Mouse (Mus musculus) lung, postnatal 0 days (tissue): ENCODE data around the gene Phldb2. TPM values are rescaled to one million over a fixed set of nuclear protein-coding genes. Genes with fewer than 3 reads are reported as not detected.

Experiments used
- ATAC-seq: fragments of 200-750 bp; cut with Nextera tagmentation; 2 replicates; pipeline ENCODE4 v1.8.0; 2017; ENCODE audit warnings: moderate library complexity
- DNase-seq: peaks from one replicate; pipeline ENCODE4 v3.0.0-alpha.2; 2016; ENCODE audit warnings: low spot score
- H3K27ac ChIP-seq: fragments of 300-500 bp; sonication (generic); 2 replicates; pipeline ENCODE4 v1.5.1; 2014; ENCODE audit warnings: antibody characterized with exemption, mild to moderate bottlenecking, low read length, mixed read lengths
- H3K27me3 ChIP-seq: fragments of 300-500 bp; sonication (generic); replicated peaks from 2 replicates; pipeline ENCODE4 v1.6.1; 2014; ENCODE audit warnings: low read length, mixed read lengths; ENCODE audit not compliant: insufficient read depth
- H3K36me3 ChIP-seq: fragments of 300-500 bp; sonication (generic); 2 replicates; pipeline ENCODE4 v1.6.1; 2014; ENCODE audit warnings: low read length, mixed read lengths; ENCODE audit not compliant: insufficient read depth
- H3K4me1 ChIP-seq: fragments of 300-500 bp; sonication (generic); 2 replicates; pipeline ENCODE4 v1.6.1; 2014; ENCODE audit warnings: antibody characterized with exemption, low read depth, low read length, mixed read lengths; ENCODE audit not compliant: insufficient read depth
- H3K4me2 ChIP-seq: fragments of 300-500 bp; sonication (generic); replicated peaks from 2 replicates; pipeline ENCODE4 v1.6.1; 2014; ENCODE audit warnings: low read depth, mild to moderate bottlenecking, low read length, moderate library complexity, mixed read lengths
- H3K4me3 ChIP-seq: fragments of 300-500 bp; sonication (generic); 2 replicates; pipeline ENCODE4 v1.5.1; 2014; ENCODE audit warnings: low read depth, low read length
- H3K9ac ChIP-seq: fragments of 300-500 bp; sonication (generic); replicated peaks from 2 replicates; pipeline ENCODE4 v1.6.1; 2014; ENCODE audit warnings: low read depth, mild to moderate bottlenecking
- H3K9me3 ChIP-seq: fragments of 300-500 bp; sonication (generic); 2 replicates; pipeline ENCODE4 v1.6.1; 2016; ENCODE audit warnings: low read length, mixed read lengths
- CTCF ChIP-seq: IDR thresholded peaks from 2 replicates; pipeline ENCODE4 v1.5.1; 2016; ENCODE audit warnings: antibody characterized with exemption, mild to moderate bottlenecking
- EP300 ChIP-seq: IDR thresholded peaks from 2 replicates; pipeline ENCODE4 v1.6.1; 2016; ENCODE audit warnings: antibody characterized with exemption, mild to moderate bottlenecking, control low read depth
- WGBS: fragments of 180-500 bp; shearing (Covaris S2); extraction: QIAGEN DNeasy Blood & Tissue Kit; methylation state at CpG from one replicate; pipeline ENCODE4 v1.1.7; 2014; 5-methylcytosine and 5-hydroxymethylcytosine counted together
- polyA plus RNA-seq: library from polyadenylated mRNA; unstranded; fragments of >200 nt; fragmentation: Nextera tagmentation; extraction: Ambion mirVana; gene quantifications from 2 replicates; pipeline ENCODE4 v1.2.1, GENCODE M21; 2015

Gene Phldb2
- polyA plus RNA-seq, 1 experiment from 2014 or later = 54.2 TPM

GRCm38 (mm10) chr16:45870651-45871050 is 82.7 kb downstream of the Phldb2 start:
- Histone ChIP-seq H3K4me2 (no peak overlapping the region), H3K4me1 (peaks cover 11% of the 10 kb centered on the region; the same call in 1 of the 2 replicates), H3K9me3 (no peaks in the 10 kb centered on the region), H3K36me3 (no peaks in the 10 kb centered on the region), H3K27me3 (no peaks in the 10 kb centered on the region), H3K4me3 (no peak overlapping the region), H3K9ac (no peak overlapping the region), H3K27ac (peak overlapping the region; percentile 89)
- TF ChIP-seq CTCF = no peak
- TF ChIP-seq EP300 = peak; percentile 51; the same call in 1 of the 2 replicates
- WGBS = 30% methylated on average over 2 of the region's 2 CpGs
- DNase-seq = peak; percentile 25
- no peak for ATAC-seq

- Histone ChIP-seq H3K9ac (no peak overlapping the region), H3K9me3 (no peaks in the 10 kb centered on the region), H3K4me2 (no peak overlapping the region), H3K27me3 (no peaks in the 10 kb centered on the region), H3K4me3 (no peak overlapping the region), H3K4me1 (peaks cover 11% of the 10 kb centered on the region; the same call in 1 of the 2 replicates), H3K27ac (no peak overlapping the region), H3K36me3 (no peaks in the 10 kb centered on the region)
- DNase-seq (no peak), ATAC-seq (no peak)
- TF ChIP-seq EP300 = no peak
- no peak for TF ChIP-seq CTCF
- 64% methylated on average over 3 of the region's 3 CpGs for WGBS
Measured at GRCm38 (mm10) chr16:45869044-45869443, 84.4 kb downstream of the Phldb2 start.

- ATAC-seq (no peak), DNase-seq (no peak)
- WGBS = 96% methylated on average over 5 of the region's 5 CpGs
Measured at GRCm38 (mm10) chr16:45857277-45857863, 96.0 kb downstream of the Phldb2 start.

GRCm38 (mm10) chr16:45854499-45854898 is 98.9 kb downstream of the Phldb2 start:
- TF ChIP-seq EP300 (no peak), CTCF (no peak)
- H3K4me3 ChIP-seq = no peak overlapping the region
- DNase-seq (no peak), ATAC-seq (no peak)
- H3K4me1 ChIP-seq = no peaks in the 10 kb centered on the region
- H3K9me3 ChIP-seq = no peaks in the 10 kb centered on the region
- 78% methylated on average over 10 of the region's 10 CpGs for WGBS
- no peak overlapping the region for H3K9ac ChIP-seq
- no peaks in the 10 kb centered on the region for H3K36me3 ChIP-seq
- no peak overlapping the region for H3K4me2 ChIP-seq
- no peak overlapping the region for H3K27ac ChIP-seq
- no peaks in the 10 kb centered on the region for H3K27me3 ChIP-seq

More at GRCm38 (mm10) chr16:45857277-45857863, 96.0 kb downstream of the Phldb2 start:
- no peaks in the 10 kb centered on the region for H3K9me3 ChIP-seq
- H3K27me3 ChIP-seq = no peaks in the 10 kb centered on the region
- no peak overlapping the region for H3K27ac ChIP-seq
- no peak overlapping the region for H3K9ac ChIP-seq
- no peaks in the 10 kb centered on the region for H3K36me3 ChIP-seq
- H3K4me3 ChIP-seq = no peak overlapping the region
- H3K4me1 ChIP-seq = no peaks in the 10 kb centered on the region
- H3K4me2 ChIP-seq = no peak overlapping the region
- TF ChIP-seq EP300 (no peak), CTCF (no peak)

- Histone ChIP-seq H3K9ac (no peak overlapping the region), H3K27ac (no peak overlapping the region), H3K4me2 (no peak overlapping the region), H3K4me3 (no peak overlapping the region), H3K4me1 (no peaks in the 10 kb centered on the region), H3K36me3 (no peaks in the 10 kb centered on the region), H3K9me3 (no peaks in the 10 kb centered on the region), H3K27me3 (no peaks in the 10 kb centered on the region)
- ATAC-seq (no peak), DNase-seq (no peak)
- TF ChIP-seq CTCF = no peak
- TF ChIP-seq EP300 = peak; percentile 55
- WGBS = 47% methylated on average over 4 of the region's 4 CpGs
Measured at GRCm38 (mm10) chr16:45849045-45849444, 104.4 kb downstream of the Phldb2 start.

GRCm38 (mm10) chr16:45844875-45845274 is 108.5 kb downstream of the Phldb2 start:
- no peaks in the 10 kb centered on the region for H3K36me3 ChIP-seq
- TF ChIP-seq CTCF (no peak), EP300 (no peak)
- DNase-seq (peak; percentile 46), ATAC-seq (no peak)
- H3K4me2 ChIP-seq = peak overlapping the region; percentile 80
- H3K9ac ChIP-seq = peak overlapping the region; percentile 75
- peak overlapping the region; percentile 65 for H3K4me3 ChIP-seq
- H3K4me1 ChIP-seq = peaks cover 15% of the 10 kb centered on the region; the same call in 1 of the 2 replicates
- no peaks in the 10 kb centered on the region for H3K27me3 ChIP-seq
- peak overlapping the region; percentile 97 for H3K27ac ChIP-seq
- WGBS = 18% methylated on average over 10 of the region's 10 CpGs
- no peaks in the 10 kb centered on the region for H3K9me3 ChIP-seq
